Mouse (Mus musculus): ENCODE measurements around the gene Ibtk.

- no peak for TF ChIP-seq MAFK (IDR thresholded peaks at IDR 0.05; ENCODE audit: insufficient read depth, low read depth, low read length)
- TF ChIP-seq CHD2 (IDR thresholded peaks at IDR 0.05; ENCODE audit: low read depth, low read length): no peak
- TF ChIP-seq HCFC1 (IDR thresholded peaks at IDR 0.05; ENCODE audit: borderline replicate concordance, insufficient read depth, low read length): no peak
These were observed 23.1 kb upstream of the Ibtk start for GRCm38 (mm10) chr9:85772280-85772679.
